Mouse (Mus musculus): Measurements from ENCODE around the gene Gm49486. TPM values are rescaled to one million over a fixed set of nuclear protein-coding genes. Genes with fewer than 3 reads are reported as not detected.

Gm49486 gene
- polyA plus RNA-seq, 1 experiment from 2014 or later = 0.68 TPM

GRCm38 (mm10) chr15:79195492-79195891 is 33.7 kb upstream of the Gm49486 start:
- Histone ChIP-seq H3K27ac (ENCODE audit: low read depth, low read length) (no peak overlapping the region), H3K36me3 (ENCODE audit: control insufficient read depth, insufficient read depth, low read length) (no peaks in the 10 kb centered on the region), H3K4me2 (replicated peaks; ENCODE audit: low read depth, low read length) (no peak overlapping the region), H3K9me3 (ENCODE audit: control insufficient read depth, low read length) (no peaks in the 10 kb centered on the region), H3K9ac (ENCODE audit: low read depth, low read length) (no peak overlapping the region), H3K4me3 (ENCODE audit: low read depth, low read length) (no peak overlapping the region), H3K4me1 (replicated peaks; ENCODE audit: control insufficient read depth, insufficient read depth, low read length) (peaks cover 7% of the 10 kb centered on the region), H3K27me3 (ENCODE audit: control insufficient read depth, insufficient read depth, low read length) (no peaks in the 10 kb centered on the region)
- DNase-seq (ENCODE audit: low spot score) (no peak), ATAC-seq (ENCODE audit: low FRiP score) (no peak)
- WGBS = 90% methylated on average over 8 of the region's 8 CpGs

- Histone ChIP-seq H3K36me3 (ENCODE audit: control insufficient read depth, insufficient read depth, low read length) (no peaks in the 10 kb centered on the region), H3K4me1 (replicated peaks; ENCODE audit: control insufficient read depth, insufficient read depth, low read length) (peaks cover 14% of the 10 kb centered on the region)
These were observed 29.7 kb upstream of the Gm49486 start for GRCm38 (mm10) chr15:79199390-79199976.

GRCm38 (mm10) chr15:79201491-79202150 is 27.6 kb upstream of the Gm49486 start:
- 12% methylated on average over 13 of the region's 13 CpGs for WGBS
- Histone ChIP-seq H3K9me3 (ENCODE audit: control insufficient read depth, low read length) (no peaks in the 10 kb centered on the region), H3K27me3 (ENCODE audit: control insufficient read depth, insufficient read depth, low read length) (no peaks in the 10 kb centered on the region), H3K4me3 (ENCODE audit: low read depth, low read length) (no peak overlapping the region), H3K36me3 (ENCODE audit: control insufficient read depth, insufficient read depth, low read length) (no peaks in the 10 kb centered on the region), H3K9ac (ENCODE audit: low read depth, low read length) (peak overlapping the region; percentile 8; the same call in 1 of the 2 replicates), H3K4me1 (replicated peaks; ENCODE audit: control insufficient read depth, insufficient read depth, low read length) (peaks cover 14% of the 10 kb centered on the region), H3K4me2 (replicated peaks; ENCODE audit: low read depth, low read length) (no peak overlapping the region), H3K27ac (ENCODE audit: low read depth, low read length) (peak overlapping the region; percentile 71)
- ATAC-seq (ENCODE audit: low FRiP score) = peak; percentile 89
- DNase-seq (ENCODE audit: low spot score) = peak; percentile 66

More at GRCm38 (mm10) chr15:79199390-79199976, 29.7 kb upstream of the Gm49486 start:
- Histone ChIP-seq H3K9ac (ENCODE audit: low read depth, low read length) (no peak overlapping the region), H3K27ac (ENCODE audit: low read depth, low read length) (no peak overlapping the region), H3K9me3 (ENCODE audit: control insufficient read depth, low read length) (no peaks in the 10 kb centered on the region), H3K27me3 (ENCODE audit: control insufficient read depth, insufficient read depth, low read length) (no peaks in the 10 kb centered on the region), H3K4me3 (ENCODE audit: low read depth, low read length) (no peak overlapping the region), H3K4me2 (replicated peaks; ENCODE audit: low read depth, low read length) (no peak overlapping the region)
- ATAC-seq (ENCODE audit: low FRiP score) (no peak), DNase-seq (ENCODE audit: low spot score) (no peak)
- 94% methylated on average over 12 of the region's 12 CpGs for WGBS

GRCm38 (mm10) chr15:79202575-79202974 is 26.6 kb upstream of the Gm49486 start:
- ATAC-seq (ENCODE audit: low FRiP score) (peak; percentile 17), DNase-seq (ENCODE audit: low spot score) (peak; percentile 24)
- no peak overlapping the region for H3K4me3 ChIP-seq (ENCODE audit: low read depth, low read length)
- no peaks in the 10 kb centered on the region for H3K27me3 ChIP-seq (ENCODE audit: control insufficient read depth, insufficient read depth, low read length)
- no peak overlapping the region for H3K4me2 ChIP-seq (replicated peaks; ENCODE audit: low read depth, low read length)
- H3K36me3 ChIP-seq (ENCODE audit: control insufficient read depth, insufficient read depth, low read length) = no peaks in the 10 kb centered on the region
- peaks cover 14% of the 10 kb centered on the region for H3K4me1 ChIP-seq (replicated peaks; ENCODE audit: control insufficient read depth, insufficient read depth, low read length)
- H3K27ac ChIP-seq (ENCODE audit: low read depth, low read length) = peak overlapping the region; percentile 71
- 0 out of 2 replicates have a peak overlapping the region, but pooled peaks have one; percentile 11 for H3K9ac ChIP-seq (ENCODE audit: low read depth, low read length)
- WGBS = 46% methylated on average over 10 of the region's 10 CpGs
- H3K9me3 ChIP-seq (ENCODE audit: control insufficient read depth, low read length) = no peaks in the 10 kb centered on the region

GRCm38 (mm10) chr15:79208211-79208610 is 21.0 kb upstream of the Gm49486 start:
- Histone ChIP-seq H3K27me3 (ENCODE audit: control insufficient read depth, insufficient read depth, low read length) (no peaks in the 10 kb centered on the region), H3K9me3 (ENCODE audit: control insufficient read depth, low read length) (no peaks in the 10 kb centered on the region), H3K36me3 (ENCODE audit: control insufficient read depth, insufficient read depth, low read length) (no peaks in the 10 kb centered on the region), H3K27ac (ENCODE audit: low read depth, low read length) (no peak overlapping the region), H3K4me1 (replicated peaks; ENCODE audit: control insufficient read depth, insufficient read depth, low read length) (no peaks in the 10 kb centered on the region), H3K4me3 (ENCODE audit: low read depth, low read length) (no peak overlapping the region), H3K4me2 (replicated peaks; ENCODE audit: low read depth, low read length) (no peak overlapping the region), H3K9ac (ENCODE audit: low read depth, low read length) (no peak overlapping the region)
- ATAC-seq (ENCODE audit: low FRiP score) = no peak
- WGBS = 75% methylated on average over 6 of the region's 6 CpGs
- no peak for DNase-seq (ENCODE audit: low spot score)

- H3K9ac ChIP-seq (ENCODE audit: low read depth, low read length) = no peak overlapping the region
These were observed 20.3 kb upstream of the Gm49486 start for GRCm38 (mm10) chr15:79208758-79209439.

GRCm38 (mm10) chr15:79210357-79210756 is 18.8 kb upstream of the Gm49486 start:
- no peak overlapping the region for H3K4me2 ChIP-seq (replicated peaks; ENCODE audit: low read depth, low read length)
- no peak for ATAC-seq (ENCODE audit: low FRiP score)
- 72% methylated on average over 2 of the region's 2 CpGs for WGBS

More at GRCm38 (mm10) chr15:79208758-79209439, 20.3 kb upstream of the Gm49486 start:
- Histone ChIP-seq H3K4me3 (ENCODE audit: low read depth, low read length) (no peak overlapping the region), H3K9me3 (ENCODE audit: control insufficient read depth, low read length) (no peaks in the 10 kb centered on the region), H3K4me2 (replicated peaks; ENCODE audit: low read depth, low read length) (no peak overlapping the region), H3K4me1 (replicated peaks; ENCODE audit: control insufficient read depth, insufficient read depth, low read length) (no peaks in the 10 kb centered on the region), H3K36me3 (ENCODE audit: control insufficient read depth, insufficient read depth, low read length) (no peaks in the 10 kb centered on the region), H3K27ac (ENCODE audit: low read depth, low read length) (no peak overlapping the region), H3K27me3 (ENCODE audit: control insufficient read depth, insufficient read depth, low read length) (no peaks in the 10 kb centered on the region)
- no peak for DNase-seq (ENCODE audit: low spot score)
- ATAC-seq (ENCODE audit: low FRiP score) = no peak
- 82% methylated on average over 27 of the region's 27 CpGs for WGBS

GRCm38 (mm10) chr15:79212750-79213446 is 16.3 kb upstream of the Gm49486 start:
- WGBS = 87% methylated on average over 26 of the region's 26 CpGs
- no peak overlapping the region for H3K4me3 ChIP-seq (ENCODE audit: low read depth, low read length)
- no peaks in the 10 kb centered on the region for H3K27me3 ChIP-seq (ENCODE audit: control insufficient read depth, insufficient read depth, low read length)
- H3K9ac ChIP-seq (ENCODE audit: low read depth, low read length) = no peak overlapping the region
- H3K36me3 ChIP-seq (ENCODE audit: control insufficient read depth, insufficient read depth, low read length) = no peaks in the 10 kb centered on the region
- no peak overlapping the region for H3K4me2 ChIP-seq (replicated peaks; ENCODE audit: low read depth, low read length)
- no peaks in the 10 kb centered on the region for H3K9me3 ChIP-seq (ENCODE audit: control insufficient read depth, low read length)
- DNase-seq (ENCODE audit: low spot score) (no peak), ATAC-seq (ENCODE audit: low FRiP score) (no peak)
- H3K27ac ChIP-seq (ENCODE audit: low read depth, low read length) = peak overlapping the region; percentile 36; the same call in 1 of the 2 replicates
- H3K4me1 ChIP-seq (replicated peaks; ENCODE audit: control insufficient read depth, insufficient read depth, low read length) = no peaks in the 10 kb centered on the region

More at GRCm38 (mm10) chr15:79210357-79210756, 18.8 kb upstream of the Gm49486 start:
- DNase-seq (ENCODE audit: low spot score) = no peak
- Histone ChIP-seq H3K4me3 (ENCODE audit: low read depth, low read length) (no peak overlapping the region), H3K27ac (ENCODE audit: low read depth, low read length) (no peak overlapping the region), H3K27me3 (ENCODE audit: control insufficient read depth, insufficient read depth, low read length) (no peaks in the 10 kb centered on the region), H3K36me3 (ENCODE audit: control insufficient read depth, insufficient read depth, low read length) (no peaks in the 10 kb centered on the region), H3K9ac (ENCODE audit: low read depth, low read length) (no peak overlapping the region), H3K4me1 (replicated peaks; ENCODE audit: control insufficient read depth, insufficient read depth, low read length) (no peaks in the 10 kb centered on the region), H3K9me3 (ENCODE audit: control insufficient read depth, low read length) (no peaks in the 10 kb centered on the region)
